Mouse (Mus musculus) hindbrain, embryonic 14.5 days (tissue): ENCODE data around the gene Tex10. TPM values are rescaled to one million over a fixed set of nuclear protein-coding genes. Genes with fewer than 3 reads are reported as not detected.

Experiments used
- ATAC-seq: fragments of 200-750 bp; cut with Nextera tagmentation; 2 replicates; pipeline ENCODE4 v1.8.0; 2017; ENCODE audit warnings: moderate number of reproducible peaks, mild to moderate bottlenecking, moderate TSS enrichment, moderate library complexity; ENCODE audit not compliant: low FRiP score
- DNase-seq: peaks from one replicate; pipeline ENCODE4 v3.0.0-alpha.2; 2015; ENCODE audit warnings: low spot score
- H3K27ac ChIP-seq: fragments of 300-500 bp; sonication (generic); 2 replicates; pipeline ENCODE4 v1.5.1; 2014; ENCODE audit warnings: mild to moderate bottlenecking, moderate library complexity
- H3K27me3 ChIP-seq: fragments of 300-500 bp; sonication (generic); 2 replicates; pipeline ENCODE4 v1.6.1; 2014; ENCODE audit warnings: mild to moderate bottlenecking, low read length, mixed read lengths; ENCODE audit not compliant: control insufficient read depth, insufficient read depth
- H3K36me3 ChIP-seq: fragments of 300-500 bp; sonication (generic); replicated peaks from 2 replicates; pipeline ENCODE4 v1.6.1; 2014; ENCODE audit not compliant: control insufficient read depth, insufficient read depth
- H3K4me1 ChIP-seq: fragments of 300-500 bp; sonication (generic); replicated peaks from 2 replicates; pipeline ENCODE4 v1.6.1; 2014; ENCODE audit warnings: antibody characterized with exemption, low read length, mixed read lengths; ENCODE audit not compliant: control insufficient read depth, insufficient read depth
- H3K4me2 ChIP-seq: fragments of 300-500 bp; sonication (generic); replicated peaks from 2 replicates; pipeline ENCODE4 v1.6.1; 2014; ENCODE audit warnings: mild to moderate bottlenecking, moderate library complexity
- H3K4me3 ChIP-seq: fragments of 300-500 bp; sonication (generic); replicated peaks from 2 replicates; pipeline ENCODE4 v1.5.1; 2014; ENCODE audit warnings: mild to moderate bottlenecking, low read length
- H3K9ac ChIP-seq: fragments of 300-500 bp; sonication (generic); 2 replicates; pipeline ENCODE4 v1.6.1; 2014
- H3K9me3 ChIP-seq: fragments of 300-500 bp; sonication (generic); 2 replicates; pipeline ENCODE4 v1.6.1; 2016; ENCODE audit warnings: low read length; ENCODE audit not compliant: control insufficient read depth
- WGBS: fragments of 180-500 bp; shearing (Covaris S2); extraction: QIAGEN DNeasy Blood & Tissue Kit; methylation state at CpG from one replicate; pipeline ENCODE4 v1.1.7; 2014; 5-methylcytosine and 5-hydroxymethylcytosine counted together
- polyA plus RNA-seq: library from polyadenylated mRNA; unstranded; fragments of >200 nt; fragmentation: Nextera tagmentation; extraction: Ambion mirVana; gene quantifications from 2 replicates; pipeline ENCODE4 v1.2.1, GENCODE M21; 2014

Gene Tex10
- polyA plus RNA-seq, 1 experiment from 2014 or later, result 44.5 TPM

- no peak overlapping the region for H3K4me2 ChIP-seq
- H3K36me3 ChIP-seq, result peaks cover 60% of the 10 kb centered on the region
- no peak for ATAC-seq
- no peak for DNase-seq
- no peaks in the 10 kb centered on the region for H3K9me3 ChIP-seq
- H3K27me3 ChIP-seq, result no peaks in the 10 kb centered on the region
- H3K9ac ChIP-seq, result no peak overlapping the region
- no peak overlapping the region for H3K4me3 ChIP-seq
- H3K4me1 ChIP-seq, result no peaks in the 10 kb centered on the region
- WGBS, result 86% methylated on average over 1 of the region's 1 CpGs
- H3K27ac ChIP-seq, result no peak overlapping the region
These were observed 12.2 kb downstream of the Tex10 start for GRCm38 (mm10) chr4:48461060-48461459.

GRCm38 (mm10) chr4:48458436-48458835 is 14.8 kb downstream of the Tex10 start:
- Histone ChIP-seq H3K4me3 (no peak overlapping the region), H3K27ac (no peak overlapping the region), H3K36me3 (peaks cover 66% of the 10 kb centered on the region), H3K9ac (no peak overlapping the region), H3K4me1 (no peaks in the 10 kb centered on the region), H3K27me3 (no peaks in the 10 kb centered on the region), H3K9me3 (no peaks in the 10 kb centered on the region), H3K4me2 (no peak overlapping the region)
- no peak for ATAC-seq
- WGBS, result 96% methylated on average over 6 of the region's 6 CpGs
- no peak for DNase-seq

GRCm38 (mm10) chr4:48454106-48454773 is 19.0 kb downstream of the Tex10 start:
- H3K4me2 ChIP-seq, result no peak overlapping the region
- WGBS, result 96% methylated on average over 2 of the region's 2 CpGs
- H3K27me3 ChIP-seq, result no peaks in the 10 kb centered on the region
- ATAC-seq, result no peak
- peak; percentile 42 for DNase-seq
- peaks cover 68% of the 10 kb centered on the region for H3K36me3 ChIP-seq
- H3K9ac ChIP-seq, result no peak overlapping the region
- H3K9me3 ChIP-seq, result no peaks in the 10 kb centered on the region
- no peaks in the 10 kb centered on the region for H3K4me1 ChIP-seq
- H3K4me3 ChIP-seq, result no peak overlapping the region
- no peak overlapping the region for H3K27ac ChIP-seq

GRCm38 (mm10) chr4:48428054-48428453 is 45.2 kb downstream of the Tex10 start:
- H3K27ac ChIP-seq, result no peak overlapping the region
- 93% methylated on average over 2 of the region's 2 CpGs for WGBS
- no peak for ATAC-seq

GRCm38 (mm10) chr4:48427413-48427812 is 45.8 kb downstream of the Tex10 start:
- H3K4me2 ChIP-seq, result no peak overlapping the region

More at GRCm38 (mm10) chr4:48428054-48428453, 45.2 kb downstream of the Tex10 start:
- peaks cover 40% of the 10 kb centered on the region for H3K36me3 ChIP-seq
- no peaks in the 10 kb centered on the region for H3K4me1 ChIP-seq
- H3K9me3 ChIP-seq, result no peaks in the 10 kb centered on the region
- no peak overlapping the region for H3K4me3 ChIP-seq
- no peaks in the 10 kb centered on the region for H3K27me3 ChIP-seq
- H3K4me2 ChIP-seq, result no peak overlapping the region
- no peak for DNase-seq
- no peak overlapping the region for H3K9ac ChIP-seq

GRCm38 (mm10) chr4:48423738-48424137 is 49.5 kb downstream of the Tex10 start:
- Histone ChIP-seq H3K27me3 (no peaks in the 10 kb centered on the region), H3K9ac (no peak overlapping the region), H3K4me3 (no peak overlapping the region), H3K4me1 (no peaks in the 10 kb centered on the region), H3K9me3 (no peaks in the 10 kb centered on the region), H3K4me2 (no peak overlapping the region), H3K36me3 (peaks cover 11% of the 10 kb centered on the region), H3K27ac (no peak overlapping the region)
- ATAC-seq (no peak), DNase-seq (no peak)
- 61% methylated on average over 2 of the region's 2 CpGs for WGBS

More at GRCm38 (mm10) chr4:48427413-48427812, 45.8 kb downstream of the Tex10 start:
- H3K27me3 ChIP-seq, result no peaks in the 10 kb centered on the region
- no peak overlapping the region for H3K9ac ChIP-seq
- DNase-seq (no peak), ATAC-seq (no peak)
- H3K4me1 ChIP-seq, result no peaks in the 10 kb centered on the region
- WGBS, result 55% methylated on average over 3 of the region's 3 CpGs
- peaks cover 33% of the 10 kb centered on the region for H3K36me3 ChIP-seq
- no peaks in the 10 kb centered on the region for H3K9me3 ChIP-seq
- H3K27ac ChIP-seq, result no peak overlapping the region
- no peak overlapping the region for H3K4me3 ChIP-seq

- H3K36me3 ChIP-seq, result peaks cover 11% of the 10 kb centered on the region
- H3K27me3 ChIP-seq, result no peaks in the 10 kb centered on the region
- WGBS, result 96% methylated on average over 1 of the region's 1 CpGs
- H3K9me3 ChIP-seq, result no peaks in the 10 kb centered on the region
- H3K27ac ChIP-seq, result no peak overlapping the region
- ATAC-seq, result no peak
- no peaks in the 10 kb centered on the region for H3K4me1 ChIP-seq
- no peak overlapping the region for H3K4me3 ChIP-seq
- DNase-seq, result no peak
- H3K4me2 ChIP-seq, result no peak overlapping the region
- H3K9ac ChIP-seq, result no peak overlapping the region
These were observed 50.6 kb downstream of the Tex10 start for GRCm38 (mm10) chr4:48422633-48423032.

- H3K9ac ChIP-seq, result no peak overlapping the region
- no peak overlapping the region for H3K4me2 ChIP-seq
- DNase-seq (no peak), ATAC-seq (no peak)
- WGBS, result 89% methylated on average over 8 of the region's 8 CpGs
- no peaks in the 10 kb centered on the region for H3K9me3 ChIP-seq
- no peaks in the 10 kb centered on the region for H3K4me1 ChIP-seq
- H3K36me3 ChIP-seq, result peaks cover 11% of the 10 kb centered on the region
- no peak overlapping the region for H3K27ac ChIP-seq
- no peak overlapping the region for H3K4me3 ChIP-seq
- no peaks in the 10 kb centered on the region for H3K27me3 ChIP-seq
These were observed 54.3 kb downstream of the Tex10 start for GRCm38 (mm10) chr4:48418831-48419468.

- DNase-seq, result no peak
- ATAC-seq, result no peak
- Histone ChIP-seq H3K4me1 (no peaks in the 10 kb centered on the region), H3K4me3 (no peak overlapping the region), H3K4me2 (no peak overlapping the region), H3K27me3 (no peaks in the 10 kb centered on the region), H3K9me3 (no peaks in the 10 kb centered on the region), H3K36me3 (no peaks in the 10 kb centered on the region), H3K9ac (no peak overlapping the region), H3K27ac (no peak overlapping the region)
- WGBS, result 85% methylated on average over 10 of the region's 10 CpGs
These were observed 57.4 kb downstream of the Tex10 start for GRCm38 (mm10) chr4:48415838-48416335.
